Mouse (Mus musculus): ENCODE data around the gene Glod4. TPM values are rescaled to one million over a fixed set of nuclear protein-coding genes. Genes with fewer than 3 reads are reported as not detected.

Glod4 gene
- total RNA-seq, 2 experiments from 2014 or later = 51.0 to 57.8 TPM

GRCm38 (mm10) chr11:76260208-76261050 is 16.9 kb upstream of the Glod4 start:
- no peak for DNase-seq (ENCODE audit: extremely low spot score in 1 of 2, low spot score in 1 of 2)

- no peak for DNase-seq (ENCODE audit: extremely low spot score in 1 of 2, low spot score in 1 of 2)
Measured at GRCm38 (mm10) chr11:76258511-76258910, 15.0 kb upstream of the Glod4 start.

- DNase-seq (ENCODE audit: extremely low spot score in 1 of 2, low spot score in 1 of 2) = no peak
Measured at GRCm38 (mm10) chr11:76257386-76257785, 13.9 kb upstream of the Glod4 start.

GRCm38 (mm10) chr11:76256129-76256528 is 12.6 kb upstream of the Glod4 start:
- no peak for DNase-seq (ENCODE audit: extremely low spot score in 1 of 2, low spot score in 1 of 2)

GRCm38 (mm10) chr11:76255431-76256001 is 12.0 kb upstream of the Glod4 start:
- DNase-seq (ENCODE audit: extremely low spot score in 1 of 2, low spot score in 1 of 2) = no peak

- no peak for DNase-seq (ENCODE audit: extremely low spot score in 1 of 2, low spot score in 1 of 2)
Measured at GRCm38 (mm10) chr11:76253918-76254264, 10.4 kb upstream of the Glod4 start.

- DNase-seq (ENCODE audit: extremely low spot score in 1 of 2, low spot score in 1 of 2) = peak; percentile 76 to 93
Measured at GRCm38 (mm10) chr11:76253145-76253917, 9.8 kb upstream of the Glod4 start.

- no peak for DNase-seq (ENCODE audit: extremely low spot score in 1 of 2, low spot score in 1 of 2)
Measured at GRCm38 (mm10) chr11:76252036-76252435, 8.5 kb upstream of the Glod4 start.

- no peak for DNase-seq (ENCODE audit: extremely low spot score in 1 of 2, low spot score in 1 of 2)
Measured at GRCm38 (mm10) chr11:76247239-76247638, 3.7 kb upstream of the Glod4 start.

GRCm38 (mm10) chr11:76246439-76246838 is 2.9 kb upstream of the Glod4 start:
- no peak for DNase-seq (ENCODE audit: extremely low spot score in 1 of 2, low spot score in 1 of 2)

GRCm38 (mm10) chr11:76243811-76244546 is 454 bp upstream of the Glod4 start:
- DNase-seq (ENCODE audit: extremely low spot score in 1 of 2, low spot score in 1 of 2) = no peak

GRCm38 (mm10) chr11:76239750-76240149 is 3.8 kb downstream of the Glod4 start:
- DNase-seq (ENCODE audit: extremely low spot score in 1 of 2, low spot score in 1 of 2) = no peak

GRCm38 (mm10) chr11:76236136-76236535 is 7.4 kb downstream of the Glod4 start:
- DNase-seq (ENCODE audit: extremely low spot score in 1 of 2, low spot score in 1 of 2) = no peak

- DNase-seq (ENCODE audit: extremely low spot score in 1 of 2, low spot score in 1 of 2) = no peak
Measured at GRCm38 (mm10) chr11:76225051-76225450, 18.5 kb downstream of the Glod4 start.

- DNase-seq (ENCODE audit: extremely low spot score in 1 of 2, low spot score in 1 of 2) = no peak
Measured at GRCm38 (mm10) chr11:76224631-76225030, 18.9 kb downstream of the Glod4 start.

- peak; percentile 95 to 98 for DNase-seq (ENCODE audit: extremely low spot score in 1 of 2, low spot score in 1 of 2)
Measured at GRCm38 (mm10) chr11:76217390-76217800, 26.1 kb downstream of the Glod4 start, which contains the start of the genes Dbil5 and Gemin4. Gene Dbil5, plus strand, starts transcription at chr11:76217608. Gene Gemin4, minus strand, starts transcription at chr11:76217664.

GRCm38 (mm10) chr11:76216681-76217389 is 26.7 kb downstream of the Glod4 start:
- peak in 1 of 2 experiments; percentile 27 for DNase-seq (ENCODE audit: extremely low spot score in 1 of 2, low spot score in 1 of 2)

GRCm38 (mm10) chr11:76216049-76216540 is 27.4 kb downstream of the Glod4 start:
- DNase-seq (ENCODE audit: extremely low spot score in 1 of 2, low spot score in 1 of 2) = no peak

- no peak for DNase-seq (ENCODE audit: extremely low spot score in 1 of 2, low spot score in 1 of 2)
Measured at GRCm38 (mm10) chr11:76215011-76215410, 28.5 kb downstream of the Glod4 start.

- DNase-seq (ENCODE audit: extremely low spot score in 1 of 2, low spot score in 1 of 2) = no peak
Measured at GRCm38 (mm10) chr11:76213841-76214240, 29.7 kb downstream of the Glod4 start.
